Mouse (Mus musculus) heart, embryonic 11.5 days (tissue): Measurements from ENCODE around the gene Sez6. TPM values are rescaled to one million over a fixed set of nuclear protein-coding genes. Genes with fewer than 3 reads are reported as not detected.

ENCODE experiments used
- ATAC-seq: fragments of 200-750 bp; cut with Nextera tagmentation; replicated peaks from 2 replicates; pipeline ENCODE4 v1.8.0; 2017; ENCODE audit warnings: moderate library complexity; ENCODE audit not compliant: insufficient number of reproducible peaks, low FRiP score, low TSS enrichment
- H3K27ac ChIP-seq: fragments of 300-500 bp; sonication (generic); 2 replicates; pipeline ENCODE4 v1.5.1; 2014; ENCODE audit warnings: mild to moderate bottlenecking, low read depth, low read length
- H3K27me3 ChIP-seq: fragments of 300-500 bp; sonication (generic); 2 replicates; pipeline ENCODE4 v1.6.1; 2014; ENCODE audit warnings: mild to moderate bottlenecking, low read length, mixed read lengths; ENCODE audit not compliant: control insufficient read depth, insufficient read depth
- H3K36me3 ChIP-seq: fragments of 300-500 bp; sonication (generic); 2 replicates; pipeline ENCODE4 v1.6.1; 2014; ENCODE audit warnings: mild to moderate bottlenecking, low read length, moderate library complexity, mixed read lengths; ENCODE audit not compliant: control insufficient read depth, insufficient read depth
- H3K4me1 ChIP-seq: fragments of 300-500 bp; sonication (generic); 2 replicates; pipeline ENCODE4 v1.6.1; 2014; ENCODE audit warnings: low read length; ENCODE audit not compliant: control insufficient read depth, insufficient read depth
- H3K4me2 ChIP-seq: fragments of 300-500 bp; sonication (generic); 2 replicates; pipeline ENCODE4 v1.6.1; 2014; ENCODE audit warnings: mild to moderate bottlenecking, moderate library complexity
- H3K4me3 ChIP-seq: fragments of 300-500 bp; sonication (generic); 2 replicates; pipeline ENCODE4 v1.5.1; 2014; ENCODE audit warnings: low read depth, low read length
- H3K9ac ChIP-seq: fragments of 300-500 bp; sonication (generic); 2 replicates; pipeline ENCODE4 v1.6.1; 2014; ENCODE audit warnings: mild to moderate bottlenecking, low read depth, low read length, moderate library complexity
- H3K9me3 ChIP-seq: fragments of 300-500 bp; sonication (generic); replicated peaks from 2 replicates; pipeline ENCODE4 v1.6.1; 2016; ENCODE audit warnings: low read length; ENCODE audit not compliant: control insufficient read depth
- WGBS: fragments of 180-500 bp; shearing (Covaris S2); extraction: QIAGEN DNeasy Blood & Tissue Kit; methylation state at CpG from one replicate; pipeline ENCODE4 v1.1.7; 2014; ENCODE audit not compliant: insufficient replicate concordance; 5-methylcytosine and 5-hydroxymethylcytosine counted together
- polyA plus RNA-seq: library from polyadenylated mRNA; unstranded; fragments of >200 nt; fragmentation: Nextera tagmentation; extraction: Ambion mirVana; gene quantifications from 2 replicates; pipeline ENCODE4 v1.2.1, GENCODE M21; 2014

The Sez6 gene
- polyA plus RNA-seq, 1 experiment from 2014 or later = 0.09 TPM

- H3K9me3 ChIP-seq = no peaks in the 10 kb centered on the region
- ATAC-seq = no peak
- WGBS = 15% methylated on average over 19 of the region's 19 CpGs
- no peak overlapping the region for H3K4me2 ChIP-seq
- H3K4me3 ChIP-seq = no peak overlapping the region
- peaks cover 17% of the 10 kb centered on the region for H3K27me3 ChIP-seq
- no peaks in the 10 kb centered on the region for H3K36me3 ChIP-seq
- 0 out of 2 replicates have a peak overlapping the region, but pooled peaks have one; percentile 34 for H3K9ac ChIP-seq
- peaks cover 11% of the 10 kb centered on the region for H3K4me1 ChIP-seq
- H3K27ac ChIP-seq = no peak overlapping the region
Observed at GRCm38 (mm10) chr11:77964415-77965095, 34.0 kb downstream of the Sez6 start.

- Histone ChIP-seq H3K27me3 (peaks cover 15% of the 10 kb centered on the region), H3K4me3 (no peak overlapping the region), H3K9ac (no peak overlapping the region), H3K36me3 (no peaks in the 10 kb centered on the region), H3K4me1 (peaks cover 8% of the 10 kb centered on the region), H3K9me3 (no peaks in the 10 kb centered on the region), H3K27ac (no peak overlapping the region), H3K4me2 (no peak overlapping the region)
- ATAC-seq = no peak
- 33% methylated on average over 17 of the region's 17 CpGs for WGBS
Observed at GRCm38 (mm10) chr11:77965101-77966036, 34.8 kb downstream of the Sez6 start.

GRCm38 (mm10) chr11:77966037-77966391 is 35.4 kb downstream of the Sez6 start:
- Histone ChIP-seq H3K9me3 (no peaks in the 10 kb centered on the region), H3K27ac (no peak overlapping the region), H3K27me3 (peaks cover 12% of the 10 kb centered on the region), H3K4me1 (peaks cover 5% of the 10 kb centered on the region), H3K4me3 (no peak overlapping the region), H3K4me2 (no peak overlapping the region), H3K36me3 (no peaks in the 10 kb centered on the region), H3K9ac (no peak overlapping the region)
- WGBS = 55% methylated on average over 5 of the region's 5 CpGs
- no peak for ATAC-seq

- no peaks in the 10 kb centered on the region for H3K9me3 ChIP-seq
- no peak overlapping the region for H3K4me3 ChIP-seq
- no peak overlapping the region for H3K9ac ChIP-seq
- no peak for ATAC-seq
- no peak overlapping the region for H3K4me2 ChIP-seq
- WGBS = 0% methylated on average over 4 of the region's 4 CpGs
- peaks cover 5% of the 10 kb centered on the region for H3K4me1 ChIP-seq
- peaks cover 12% of the 10 kb centered on the region for H3K27me3 ChIP-seq
- no peak overlapping the region for H3K27ac ChIP-seq
- H3K36me3 ChIP-seq = no peaks in the 10 kb centered on the region
Observed at GRCm38 (mm10) chr11:77967114-77967513, 36.5 kb downstream of the Sez6 start.

GRCm38 (mm10) chr11:77968786-77969185 is 38.2 kb downstream of the Sez6 start:
- Histone ChIP-seq H3K4me2 (no peak overlapping the region), H3K36me3 (no peaks in the 10 kb centered on the region), H3K27ac (no peak overlapping the region), H3K4me1 (peaks cover 5% of the 10 kb centered on the region), H3K9me3 (no peaks in the 10 kb centered on the region), H3K9ac (no peak overlapping the region), H3K4me3 (no peak overlapping the region), H3K27me3 (peaks cover 16% of the 10 kb centered on the region)
- ATAC-seq = no peak
- 63% methylated on average over 4 of the region's 4 CpGs for WGBS

GRCm38 (mm10) chr11:77970718-77971117 is 40.1 kb downstream of the Sez6 start:
- H3K9ac ChIP-seq = no peak overlapping the region
- no peak overlapping the region for H3K27ac ChIP-seq
- no peak overlapping the region for H3K4me2 ChIP-seq
- H3K4me1 ChIP-seq = no peaks in the 10 kb centered on the region
- no peak for ATAC-seq
- 77% methylated on average over 6 of the region's 6 CpGs for WGBS
- H3K27me3 ChIP-seq = peaks cover 28% of the 10 kb centered on the region
- no peaks in the 10 kb centered on the region for H3K36me3 ChIP-seq
- no peak overlapping the region for H3K4me3 ChIP-seq
- H3K9me3 ChIP-seq = no peaks in the 10 kb centered on the region

GRCm38 (mm10) chr11:77973520-77973919 is 42.9 kb downstream of the Sez6 start:
- WGBS = 80% methylated on average over 7 of the region's 7 CpGs
- no peaks in the 10 kb centered on the region for H3K36me3 ChIP-seq
- H3K27me3 ChIP-seq = peaks cover 48% of the 10 kb centered on the region
- ATAC-seq = no peak
- H3K9me3 ChIP-seq = no peaks in the 10 kb centered on the region
- H3K27ac ChIP-seq = no peak overlapping the region
- H3K4me3 ChIP-seq = no peak overlapping the region
- no peak overlapping the region for H3K9ac ChIP-seq
- no peak overlapping the region for H3K4me2 ChIP-seq
- no peaks in the 10 kb centered on the region for H3K4me1 ChIP-seq

GRCm38 (mm10) chr11:77974325-77974724 is 43.7 kb downstream of the Sez6 start:
- no peak overlapping the region for H3K4me2 ChIP-seq
- WGBS = 37% methylated on average over 14 of the region's 15 CpGs
- H3K4me3 ChIP-seq = no peak overlapping the region
- no peaks in the 10 kb centered on the region for H3K36me3 ChIP-seq
- H3K9ac ChIP-seq = no peak overlapping the region
- no peaks in the 10 kb centered on the region for H3K9me3 ChIP-seq
- H3K4me1 ChIP-seq = no peaks in the 10 kb centered on the region
- no peak for ATAC-seq
- no peak overlapping the region for H3K27ac ChIP-seq
- H3K27me3 ChIP-seq = peaks cover 50% of the 10 kb centered on the region
